Mouse (Mus musculus) megakaryocyte, embryonic 14.5 days (primary cell): ENCODE results near the gene Kcnk6. TPM values are rescaled to one million over a fixed set of nuclear protein-coding genes. Genes with fewer than 3 reads are reported as not detected.
"Not testable (repeated sequence)": the region's sequence is repeated elsewhere in the genome, so short reads cannot be mapped to it uniquely, and the experiment has no call there.

ENCODE experiments used
- H3K27me3 ChIP-seq: replicated peaks from 2 replicates; pipeline ENCODE3; 2012; ENCODE audit warnings: inconsistent platforms
- H3K36me3 ChIP-seq: replicated peaks from 2 replicates; pipeline ENCODE3; 2012; ENCODE audit warnings: low read length, inconsistent platforms, mixed read lengths
- H3K4me1 ChIP-seq: 2 replicates; pipeline ENCODE4 v1.6.1; 2012; ENCODE audit warnings: inconsistent platforms
- H3K4me3 ChIP-seq: replicated peaks from 2 replicates; pipeline ENCODE3; 2012; ENCODE audit warnings: moderate library complexity, mild to moderate bottlenecking, inconsistent platforms
- H3K9me3 ChIP-seq: 2 replicates; pipeline ENCODE4 v1.6.1; 2012; ENCODE audit warnings: inconsistent platforms
- FLI1 ChIP-seq: IDR thresholded peaks from 2 replicates; pipeline ENCODE4 v1.6.1; 2012; ENCODE audit warnings: low read length, inconsistent platforms, mixed read lengths
- GATA1 ChIP-seq: IDR thresholded peaks from 3 replicates; pipeline ENCODE4 v1.6.1; 2012; ENCODE audit warnings: mixed read lengths, low read length, inconsistent platforms, borderline replicate concordance
- polyA plus RNA-seq: library from polyadenylated mRNA; stranded (reverse); fragments of >175 nt; gene quantifications from 2 replicates; pipeline ENCODE4 v1.2.3, GENCODE M21; 2012; ENCODE audit warnings: low replicate concordance; ENCODE audit not compliant: insufficient read depth

Kcnk6 gene
- polyA plus RNA-seq, 1 experiment = 42.2 TPM

GRCm38 (mm10) chr7:29233745-29234144 is 1.4 kb upstream of the Kcnk6 start:
- peaks cover 84% of the 10 kb centered on the region for H3K4me1 ChIP-seq
- no peaks in the 10 kb centered on the region for H3K9me3 ChIP-seq
- H3K36me3 ChIP-seq = peaks cover 20% of the 10 kb centered on the region
- TF ChIP-seq GATA1 (peak; percentile 23; the same call in 2 of the 3 replicates), FLI1 (no peak)
- peak overlapping the region; percentile 97 for H3K4me3 ChIP-seq
- no peaks in the 10 kb centered on the region for H3K27me3 ChIP-seq

- no peak for TF ChIP-seq FLI1
- TF ChIP-seq GATA1 = no peak
These were observed 798 bp downstream of the Kcnk6 start for GRCm38 (mm10) chr7:29231517-29231916.

GRCm38 (mm10) chr7:29230560-29230959 is 1.8 kb downstream of the Kcnk6 start:
- Histone ChIP-seq H3K36me3 (peaks cover 48% of the 10 kb centered on the region), H3K9me3 (no peaks in the 10 kb centered on the region), H3K4me1 (peaks cover 89% of the 10 kb centered on the region), H3K27me3 (no peaks in the 10 kb centered on the region), H3K4me3 (peak overlapping the region; percentile 78)
- no peak for TF ChIP-seq FLI1
- no peak; the same call in 2 of the 3 replicates for TF ChIP-seq GATA1

More at GRCm38 (mm10) chr7:29231517-29231916, 798 bp downstream of the Kcnk6 start:
- peak overlapping the region; percentile 97 for H3K4me3 ChIP-seq
- H3K36me3 ChIP-seq = peaks cover 38% of the 10 kb centered on the region
- H3K27me3 ChIP-seq = no peaks in the 10 kb centered on the region
- no peaks in the 10 kb centered on the region for H3K9me3 ChIP-seq
- peaks cover 92% of the 10 kb centered on the region for H3K4me1 ChIP-seq

GRCm38 (mm10) chr7:29228202-29228601 is 4.1 kb downstream of the Kcnk6 start:
- no peaks in the 10 kb centered on the region for H3K9me3 ChIP-seq
- H3K36me3 ChIP-seq = peaks cover 71% of the 10 kb centered on the region
- H3K4me3 ChIP-seq = no peak overlapping the region
- no peak for TF ChIP-seq FLI1
- TF ChIP-seq GATA1 = no peak
- peaks cover 83% of the 10 kb centered on the region for H3K4me1 ChIP-seq
- no peaks in the 10 kb centered on the region for H3K27me3 ChIP-seq

- Histone ChIP-seq H3K4me1 (peaks cover 59% of the 10 kb centered on the region), H3K9me3 (peaks cover 16% of the 10 kb centered on the region), H3K4me3 (no peak overlapping the region), H3K36me3 (peaks cover 95% of the 10 kb centered on the region), H3K27me3 (no peaks in the 10 kb centered on the region)
- TF ChIP-seq GATA1 = no peak
- no peak for TF ChIP-seq FLI1
These were observed 6.8 kb downstream of the Kcnk6 start for GRCm38 (mm10) chr7:29225520-29225919.

- TF ChIP-seq GATA1 (no peak), FLI1 (no peak)
- H3K9me3 ChIP-seq = peaks cover 22% of the 10 kb centered on the region
- H3K4me1 ChIP-seq = peaks cover 52% of the 10 kb centered on the region
- peaks cover 96% of the 10 kb centered on the region for H3K36me3 ChIP-seq
- no peaks in the 10 kb centered on the region for H3K27me3 ChIP-seq
- H3K4me3 ChIP-seq = no peak overlapping the region
These were observed 7.4 kb downstream of the Kcnk6 start for GRCm38 (mm10) chr7:29224756-29225394.

- H3K9me3 ChIP-seq = peaks cover 64% of the 10 kb centered on the region
- no peaks in the 10 kb centered on the region for H3K27me3 ChIP-seq
- H3K4me1 ChIP-seq = peaks cover 25% of the 10 kb centered on the region
- no peak for TF ChIP-seq FLI1
- TF ChIP-seq GATA1 = no peak
- peaks cover 46% of the 10 kb centered on the region for H3K36me3 ChIP-seq
- H3K4me3 ChIP-seq = no peak overlapping the region
These were observed 17.5 kb downstream of the Kcnk6 start for GRCm38 (mm10) chr7:29214846-29215245.

- Histone ChIP-seq H3K4me3 (no peak overlapping the region), H3K4me1 (peaks cover 29% of the 10 kb centered on the region), H3K27me3 (no peaks in the 10 kb centered on the region), H3K9me3 (peaks cover 58% of the 10 kb centered on the region), H3K36me3 (peaks cover 40% of the 10 kb centered on the region)
- TF ChIP-seq FLI1 (no peak), GATA1 (no peak)
These were observed 18.1 kb downstream of the Kcnk6 start for GRCm38 (mm10) chr7:29214236-29214635.

GRCm38 (mm10) chr7:29213675-29214082 is 18.6 kb downstream of the Kcnk6 start, which contains the start of gene Catsperg1:
Gene Catsperg1, minus strand, starts transcription at chr7:29214035.
- Histone ChIP-seq H3K4me3 (no peak within 1 kb of the TSS), H3K4me1 (peaks cover 32% of the 10 kb centered on the region), H3K36me3 (peaks cover 35% of the 10 kb centered on the region), H3K9me3 (peaks cover 53% of the 10 kb centered on the region), H3K27me3 (no peaks in the 10 kb centered on the region)
- TF ChIP-seq FLI1 = no peak
- no peak for TF ChIP-seq GATA1

GRCm38 (mm10) chr7:29212775-29213560 is 19.3 kb downstream of the Kcnk6 start:
- Histone ChIP-seq H3K9me3 (peaks cover 48% of the 10 kb centered on the region), H3K4me1 (peaks cover 32% of the 10 kb centered on the region), H3K36me3 (peaks cover 30% of the 10 kb centered on the region)
- H3K27me3 ChIP-seq, H3K4me3 ChIP-seq: not testable (repeated sequence)
